ENCODE assay signal across 21 mouse cellular contexts in genomic region chr4:98920896-98921295, GRCm38 (mm10). TPM values are rescaled to one million over a fixed set of nuclear protein-coding genes. Genes with fewer than 3 reads are reported as not detected.
DNase-seq lines count a peak whose midpoint lies in the region; ATAC-seq and TF ChIP-seq lines count a peak whose summit lies in the region.
"Had no signal": no experiment of that assay in that cellular context is flagged by ENCODE, and none has a peak within 500 bp of the region (broad histone marks: within the 10 kb centered on the region; RNA-seq: fewer than 3 reads in every experiment).

No protein-coding gene starts in this region.

- TF ChIP-seq CTCF in testis, adult 2 months (IDR thresholded peaks at IDR 0.05; ENCODE audit: control insufficient read depth, insufficient read depth, insufficient replicate concordance, low read depth, low read length), result no peak

- TF ChIP-seq POLR2A in testis, adult 2 months (IDR thresholded peaks at IDR 0.05; ENCODE audit: control insufficient read depth, low read depth, low read length), result no peak

- H3K4me1 ChIP-seq in testis, adult 2 months (ENCODE audit: control insufficient read depth, insufficient read depth, low read length), result peaks cover 8% of the 10 kb centered on the region

- H3K27me3 ChIP-seq in testis, adult 2 months (ENCODE audit: control insufficient read depth, insufficient read depth, low read length), result no peaks in the 10 kb centered on the region
- H3K27me3 ChIP-seq: embryonic facial prominence, embryonic 12.5 days; forebrain, embryonic 12.5 days had no signal

- peak; percentile 23; the same call in 1 of the 2 replicates for ATAC-seq in granulocyte monocyte progenitor cell, adult 5-6 weeks (replicated peaks; ENCODE audit: poor library complexity, severe bottlenecking)
- ATAC-seq: forebrain, embryonic 14.5 days; forebrain, embryonic 16.5 days had no signal

- H3K4me3 ChIP-seq in testis, adult 2 months (ENCODE audit: control insufficient read depth, low read depth, low read length), result peak overlapping the region; percentile 11; the same call in 1 of the 2 replicates
- H3K4me3 ChIP-seq: embryonic facial prominence, embryonic 10.5 days; embryonic facial prominence, embryonic 12.5 days; erythroblast, embryonic 14.5 days; forebrain, embryonic 10.5 days; forebrain, embryonic 12.5 days had no signal

- peak; percentile 11 for DNase-seq in cerebellum, adult 11-12 months
- no peak for DNase-seq in cerebellum, adult 9-11 months
- no peak for DNase-seq in testis, postnatal 10 days (ENCODE audit: low spot score)
- no peak for DNase-seq in right cerebral cortex, adult 2 months (ENCODE audit: low spot score in 2 of 2)
- DNase-seq in kidney, postnatal 25 days, result no peak
- DNase-seq: adrenal gland, adult 2 months; adrenal gland, postnatal 10 days; adrenal gland, postnatal 25 days; cerebellum, adult 18-20 months; cerebellum, adult 8-10 months; cerebellum, postnatal 10 days; cerebellum, postnatal 25 days had no signal

- H3K27ac ChIP-seq in testis, adult 2 months (ENCODE audit: control insufficient read depth, insufficient read depth, low read depth, low read length), result no peak overlapping the region
- H3K27ac ChIP-seq: embryonic facial prominence, embryonic 10.5 days; embryonic facial prominence, embryonic 12.5 days; forebrain, embryonic 10.5 days; forebrain, embryonic 12.5 days had no signal

- no peaks in the 10 kb centered on the region for H3K36me3 ChIP-seq in testis, adult 2 months (ENCODE audit: control insufficient read depth, insufficient read depth, low read length)
- H3K36me3 ChIP-seq: embryonic facial prominence, embryonic 10.5 days; embryonic facial prominence, embryonic 12.5 days; forebrain, embryonic 10.5 days; forebrain, embryonic 12.5 days had no signal

RNA-seq across cellular contexts. Expression of gene Usp1, which starts 2.7 kb away (rescaled TPM):
- polyA plus RNA-seq in testis, adult 2 months (2012; rRNA removed), result 66.4 and 142 TPM in 2 replicates
- 129 and 141 TPM in 2 replicates for total RNA-seq in granulocyte monocyte progenitor cell, adult 5-6 weeks (2014; fragmentation: Nextera tagmentation)
- total RNA-seq in granulocyte monocyte progenitor cell, adult 5-6 weeks (2017), result 185 and 195 TPM in 2 replicates
